Mouse (Mus musculus): ENCODE data around the gene Pmis2.

GRCm38 (mm10) chr7:30711942-30712341 is 40.5 kb upstream of the Pmis2 start, which contains the start of gene Atp4a:
- TF ChIP-seq GATA1 (IDR thresholded peaks at IDR 0.05; ENCODE audit: borderline replicate concordance, low read length) (no peak), FLI1 (IDR thresholded peaks at IDR 0.05; ENCODE audit: low read length) (no peak)
